In the genomic region with DNA sequence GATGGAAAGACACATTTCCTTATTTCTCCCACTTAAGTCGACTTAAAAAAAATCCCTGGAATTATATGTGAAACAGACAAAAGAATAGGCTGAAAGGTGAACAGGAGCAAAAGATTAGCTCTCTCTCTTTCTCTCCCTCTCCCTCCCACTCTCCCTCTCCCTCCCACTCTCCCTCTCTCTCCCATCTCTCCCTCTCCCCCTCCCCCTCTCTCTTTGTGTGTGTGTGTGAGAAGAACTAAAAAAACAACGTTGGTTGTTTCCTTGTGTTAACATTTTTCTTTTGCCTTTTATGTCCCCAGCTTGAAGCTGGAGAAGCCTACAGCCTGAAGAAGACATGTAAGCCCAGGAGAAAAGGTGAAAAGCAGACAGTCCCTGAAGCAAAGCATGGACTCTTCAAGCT, we compare ENCODE assay signal across 27 mouse cellular contexts.
DNase-seq lines count a peak whose midpoint lies in the region; ATAC-seq lines count a peak whose summit lies in the region.
"Had no signal": no experiment of that assay in that cellular context is flagged by ENCODE, and none has a peak within 500 bp of the region (broad histone marks: within the 10 kb centered on the region; RNA-seq: fewer than 3 reads in every experiment).

No protein-coding gene starts in this region.

- peaks cover 14% of the 10 kb centered on the region for H3K4me1 ChIP-seq in forebrain, embryonic 14.5 days (ENCODE audit: control insufficient read depth, insufficient read depth, low read length)
- H3K4me1 ChIP-seq in forebrain, embryonic 15.5 days = peaks cover 24% of the 10 kb centered on the region
- peaks cover 24% of the 10 kb centered on the region for H3K4me1 ChIP-seq in midbrain, embryonic 10.5 days
- peaks cover 28% of the 10 kb centered on the region for H3K4me1 ChIP-seq in midbrain, embryonic 13.5 days (replicated peaks)
- H3K4me1 ChIP-seq: embryonic facial prominence, embryonic 15.5 days had no signal

- DNase-seq in forebrain, embryonic 14.5 days (ENCODE audit: low spot score) = peak; percentile 38
- DNase-seq in midbrain, embryonic 10.5 days (ENCODE audit: low spot score) = no peak
- DNase-seq in retina, postnatal 1 day = peak; percentile 19
- DNase-seq in retina, embryonic 14.5 days (ENCODE audit: low spot score) = no peak
- DNase-seq: adrenal gland, adult 8-10 months; adrenal gland, postnatal 14 days; adrenal gland, postnatal 36 days; B cell, adult 2 months; cerebellum, adult 11 months; cerebellum, adult 18-20 months; cerebellum, adult 8-10 months; cerebellum, adult 9-11 months; cerebellum, postnatal 14 days; cerebellum, postnatal 36 days; embryo, embryonic 11 days had no signal

- ATAC-seq in forebrain, embryonic 14.5 days = no peak
- no peak for ATAC-seq in forebrain, embryonic 15.5 days (replicated peaks)
- no peak for ATAC-seq in midbrain, embryonic 13.5 days
- ATAC-seq: activated CD4-positive, CD25-positive, alpha-beta regulatory T cell, adult 4 months; CD4-positive, CD25-positive, alpha-beta regulatory T cell, adult 4 months; Patski had no signal

- H3K4me2 ChIP-seq in forebrain, embryonic 14.5 days (ENCODE audit: low read length) = no peak overlapping the region
- H3K4me2 ChIP-seq in forebrain, embryonic 15.5 days (replicated peaks) = no peak overlapping the region
- no peak overlapping the region for H3K4me2 ChIP-seq in midbrain, embryonic 13.5 days (replicated peaks)
- H3K4me2 ChIP-seq: embryonic facial prominence, embryonic 13.5 days; embryonic facial prominence, embryonic 15.5 days; forebrain, embryonic 12.5 days had no signal

- no peak overlapping the region for H3K9ac ChIP-seq in forebrain, embryonic 14.5 days (ENCODE audit: low read length)
- H3K9ac ChIP-seq in forebrain, embryonic 15.5 days (replicated peaks) = no peak overlapping the region
- H3K9ac ChIP-seq in midbrain, embryonic 13.5 days (replicated peaks) = no peak overlapping the region
- H3K9ac ChIP-seq: embryonic facial prominence, embryonic 13.5 days; embryonic facial prominence, embryonic 15.5 days; forebrain, embryonic 12.5 days had no signal

- H3K27ac ChIP-seq in forebrain, embryonic 14.5 days (ENCODE audit: low read depth, low read length) = no peak overlapping the region
- no peak overlapping the region for H3K27ac ChIP-seq in forebrain, embryonic 15.5 days (replicated peaks)
- H3K27ac ChIP-seq in midbrain, embryonic 10.5 days (replicated peaks) = peak overlapping the region; percentile 50; the same call in 1 of the 2 replicates
- H3K27ac ChIP-seq in midbrain, embryonic 13.5 days = no peak overlapping the region
- H3K27ac ChIP-seq: embryonic facial prominence, embryonic 13.5 days; embryonic facial prominence, embryonic 15.5 days; forebrain, embryonic 10.5 days; forebrain, embryonic 12.5 days had no signal

- no peak overlapping the region for H3K4me3 ChIP-seq in forebrain, embryonic 14.5 days (ENCODE audit: low read depth, low read length)
- H3K4me3 ChIP-seq in forebrain, embryonic 15.5 days = no peak overlapping the region
- no peak overlapping the region for H3K4me3 ChIP-seq in midbrain, embryonic 10.5 days
- no peak overlapping the region for H3K4me3 ChIP-seq in midbrain, embryonic 13.5 days (replicated peaks)
- H3K4me3 ChIP-seq: embryonic facial prominence, embryonic 13.5 days; embryonic facial prominence, embryonic 15.5 days; erythroblast, embryonic 14.5 days; forebrain, embryonic 10.5 days; forebrain, embryonic 12.5 days had no signal

- WGBS in forebrain, embryonic 14.5 days = 15% methylated on average over 2 of the region's 2 CpGs
- WGBS in forebrain, embryonic 15.5 days = 3% methylated on average over 2 of the region's 2 CpGs
- WGBS in midbrain, embryonic 10.5 days = 18% methylated on average over 2 of the region's 2 CpGs
- 22% methylated on average over 2 of the region's 2 CpGs for WGBS in midbrain, embryonic 13.5 days

- H3K36me3 ChIP-seq in forebrain, embryonic 14.5 days (ENCODE audit: control insufficient read depth, insufficient read depth, low read length) = no peaks in the 10 kb centered on the region
- no peaks in the 10 kb centered on the region for H3K36me3 ChIP-seq in forebrain, embryonic 15.5 days
- no peaks in the 10 kb centered on the region for H3K36me3 ChIP-seq in midbrain, embryonic 10.5 days
- no peaks in the 10 kb centered on the region for H3K36me3 ChIP-seq in midbrain, embryonic 13.5 days
- H3K36me3 ChIP-seq: embryonic facial prominence, embryonic 13.5 days; embryonic facial prominence, embryonic 15.5 days; forebrain, embryonic 10.5 days; forebrain, embryonic 12.5 days; G1E had no signal

- no peaks in the 10 kb centered on the region for H3K9me3 ChIP-seq in forebrain, embryonic 14.5 days (replicated peaks; ENCODE audit: control insufficient read depth, low read length)
- H3K9me3 ChIP-seq in forebrain, embryonic 15.5 days = no peaks in the 10 kb centered on the region
- H3K9me3 ChIP-seq in midbrain, embryonic 10.5 days (replicated peaks) = no peaks in the 10 kb centered on the region
- H3K9me3 ChIP-seq in midbrain, embryonic 13.5 days = no peaks in the 10 kb centered on the region
- H3K9me3 ChIP-seq: embryonic facial prominence, embryonic 13.5 days; embryonic facial prominence, embryonic 15.5 days; forebrain, embryonic 10.5 days; forebrain, embryonic 12.5 days; G1E had no signal

- no peaks in the 10 kb centered on the region for H3K27me3 ChIP-seq in forebrain, embryonic 14.5 days (replicated peaks; ENCODE audit: control insufficient read depth, insufficient read depth, low read length)
- peaks cover 4% of the 10 kb centered on the region; the same call in 1 of the 2 replicates for H3K27me3 ChIP-seq in forebrain, embryonic 15.5 days
- H3K27me3 ChIP-seq in midbrain, embryonic 10.5 days (ENCODE audit: low read depth, poor library complexity, severe bottlenecking) = no peaks in the 10 kb centered on the region
- H3K27me3 ChIP-seq in midbrain, embryonic 13.5 days = no peaks in the 10 kb centered on the region
- H3K27me3 ChIP-seq: CH12.LX; embryonic facial prominence, embryonic 15.5 days; Patski had no signal

Comparison
In these comparisons a context has a peak if more than half of its experiments do, and no peak if none do; other contexts are left out.
1. DNase-seq: peak in forebrain, embryonic 14.5 days (single experiment) and retina, postnatal 1 day (single experiment); none in midbrain, embryonic 10.5 days (single experiment) and retina, embryonic 14.5 days (single experiment).